Mouse (Mus musculus) stomach, embryonic 14.5 days (tissue): ENCODE results near the gene Lysmd2. TPM values are rescaled to one million over a fixed set of nuclear protein-coding genes. Genes with fewer than 3 reads are reported as not detected.
"Not testable (repeated sequence)": the region's sequence is repeated elsewhere in the genome, so short reads cannot be mapped to it uniquely, and the experiment has no call there.

ENCODE experiments used
- ATAC-seq: fragments of 200-750 bp; cut with Nextera tagmentation; 2 replicates; pipeline ENCODE4 v1.8.0; 2017; ENCODE audit warnings: low read depth, moderate TSS enrichment; ENCODE audit not compliant: insufficient number of reproducible peaks, insufficient read depth, low FRiP score
- H3K27ac ChIP-seq: fragments of 300-500 bp; sonication (generic); 2 replicates; pipeline ENCODE4 v1.5.1; 2014; ENCODE audit warnings: mild to moderate bottlenecking, low read length, moderate library complexity, mixed read lengths
- H3K27me3 ChIP-seq: fragments of 300-500 bp; sonication (generic); 2 replicates; pipeline ENCODE4 v1.6.1; 2014; ENCODE audit warnings: low read length, control low read depth, mixed read lengths; ENCODE audit not compliant: control insufficient read depth, insufficient read depth
- H3K36me3 ChIP-seq: fragments of 300-500 bp; sonication (generic); 2 replicates; pipeline ENCODE4 v1.6.1; 2014; ENCODE audit warnings: mild to moderate bottlenecking, control low read depth, low read length, moderate library complexity, mixed read lengths; ENCODE audit not compliant: control insufficient read depth, insufficient read depth
- H3K4me1 ChIP-seq: fragments of 300-500 bp; sonication (generic); 2 replicates; pipeline ENCODE4 v1.6.1; 2014; ENCODE audit warnings: low read length, control low read depth, mixed read lengths; ENCODE audit not compliant: control insufficient read depth, insufficient read depth
- H3K4me2 ChIP-seq: fragments of 300-500 bp; sonication (generic); replicated peaks from 2 replicates; pipeline ENCODE4 v1.6.1; 2014; ENCODE audit warnings: low read depth, low read length, control low read depth
- H3K4me3 ChIP-seq: fragments of 300-500 bp; sonication (generic); 2 replicates; pipeline ENCODE4 v1.5.1; 2014; ENCODE audit warnings: low read depth, low read length, control low read depth
- H3K9ac ChIP-seq: fragments of 300-500 bp; sonication (generic); replicated peaks from 2 replicates; pipeline ENCODE4 v1.6.1; 2014; ENCODE audit warnings: low read depth, mild to moderate bottlenecking, control low read depth, low read length, moderate library complexity, mixed read lengths
- H3K9me3 ChIP-seq: fragments of 300-500 bp; sonication (generic); 2 replicates; pipeline ENCODE4 v1.6.1; 2016; ENCODE audit warnings: low read depth, low read length, control low read depth; ENCODE audit not compliant: control insufficient read depth
- WGBS: fragments of 180-500 bp; shearing (Covaris S2); extraction: QIAGEN DNeasy Blood & Tissue Kit; methylation state at CpG from one replicate; pipeline ENCODE4 v1.1.7; 2014; 5-methylcytosine and 5-hydroxymethylcytosine counted together
- polyA plus RNA-seq: library from polyadenylated mRNA; unstranded; fragments of >200 nt; fragmentation: Nextera tagmentation; extraction: Ambion mirVana; gene quantifications from 2 replicates; pipeline ENCODE4 v1.2.1, GENCODE M21; 2014

Gene Lysmd2
- polyA plus RNA-seq, 1 experiment from 2014 or later = 33.8 TPM

GRCm38 (mm10) chr9:75632902-75633301, 7.4 kb downstream of the Lysmd2 start:
- no peak overlapping the region for H3K4me3 ChIP-seq
- ATAC-seq = no peak
- H3K9me3 ChIP-seq = no peaks in the 10 kb centered on the region
- no peak overlapping the region for H3K9ac ChIP-seq
- no peaks in the 10 kb centered on the region for H3K4me1 ChIP-seq
- H3K27me3 ChIP-seq = no peaks in the 10 kb centered on the region
- 42% methylated on average over 1 of the region's 1 CpGs for WGBS
- no peak overlapping the region for H3K27ac ChIP-seq
- H3K4me2 ChIP-seq = no peak overlapping the region
- H3K36me3 ChIP-seq = peaks cover 2% of the 10 kb centered on the region; the same call in 1 of the 2 replicates

GRCm38 (mm10) chr9:75633603-75634002, 8.1 kb downstream of the Lysmd2 start:
- ATAC-seq = no peak
- Histone ChIP-seq H3K9ac (no peak overlapping the region), H3K4me2 (no peak overlapping the region), H3K27ac (no peak overlapping the region), H3K36me3 (peaks cover 2% of the 10 kb centered on the region; the same call in 1 of the 2 replicates), H3K9me3 (no peaks in the 10 kb centered on the region), H3K4me1 (no peaks in the 10 kb centered on the region), H3K4me3 (no peak overlapping the region), H3K27me3 (no peaks in the 10 kb centered on the region)
- WGBS = 91% methylated on average over 8 of the region's 8 CpGs

DNA sequence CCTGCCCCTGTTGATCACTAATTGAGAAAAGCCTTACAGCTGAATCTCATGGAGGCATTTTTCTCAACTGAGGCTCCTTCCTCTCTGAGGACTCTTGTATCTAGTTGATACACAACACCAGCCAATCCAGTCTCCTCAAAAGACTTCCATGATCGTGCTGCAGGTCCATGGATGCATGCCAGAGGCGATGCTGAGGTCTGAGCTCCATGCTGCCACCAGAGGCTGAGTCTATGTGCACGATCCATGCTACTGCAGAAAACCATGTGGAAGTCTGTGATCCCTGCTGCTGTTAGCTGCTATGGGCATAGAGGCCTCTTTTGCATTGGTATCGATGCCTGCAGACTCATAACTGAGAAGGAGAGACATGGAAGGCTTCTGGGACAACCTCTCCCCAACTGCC, 8.7 kb downstream of the Lysmd2 start:
- Histone ChIP-seq H3K27me3 (no peaks in the 10 kb centered on the region), H3K4me3 (no peak overlapping the region), H3K27ac (no peak overlapping the region), H3K4me2 (no peak overlapping the region), H3K4me1 (no peaks in the 10 kb centered on the region), H3K9ac (no peak overlapping the region), H3K9me3 (no peaks in the 10 kb centered on the region), H3K36me3 (peaks cover 2% of the 10 kb centered on the region; the same call in 1 of the 2 replicates)
- ATAC-seq = no peak
- WGBS = 87% methylated on average over 4 of the region's 4 CpGs

- H3K4me1 ChIP-seq = no peaks in the 10 kb centered on the region
- WGBS = 27% methylated on average over 3 of the region's 3 CpGs
- H3K4me3 ChIP-seq = no peak overlapping the region
- no peaks in the 10 kb centered on the region for H3K9me3 ChIP-seq
- H3K27me3 ChIP-seq = no peaks in the 10 kb centered on the region
- no peaks in the 10 kb centered on the region for H3K36me3 ChIP-seq
- no peak overlapping the region for H3K27ac ChIP-seq
- H3K9ac ChIP-seq = no peak overlapping the region
- ATAC-seq = no peak
- no peak overlapping the region for H3K4me2 ChIP-seq
Observed at GRCm38 (mm10) chr9:75645405-75645804, 19.9 kb downstream of the Lysmd2 start.

DNA sequence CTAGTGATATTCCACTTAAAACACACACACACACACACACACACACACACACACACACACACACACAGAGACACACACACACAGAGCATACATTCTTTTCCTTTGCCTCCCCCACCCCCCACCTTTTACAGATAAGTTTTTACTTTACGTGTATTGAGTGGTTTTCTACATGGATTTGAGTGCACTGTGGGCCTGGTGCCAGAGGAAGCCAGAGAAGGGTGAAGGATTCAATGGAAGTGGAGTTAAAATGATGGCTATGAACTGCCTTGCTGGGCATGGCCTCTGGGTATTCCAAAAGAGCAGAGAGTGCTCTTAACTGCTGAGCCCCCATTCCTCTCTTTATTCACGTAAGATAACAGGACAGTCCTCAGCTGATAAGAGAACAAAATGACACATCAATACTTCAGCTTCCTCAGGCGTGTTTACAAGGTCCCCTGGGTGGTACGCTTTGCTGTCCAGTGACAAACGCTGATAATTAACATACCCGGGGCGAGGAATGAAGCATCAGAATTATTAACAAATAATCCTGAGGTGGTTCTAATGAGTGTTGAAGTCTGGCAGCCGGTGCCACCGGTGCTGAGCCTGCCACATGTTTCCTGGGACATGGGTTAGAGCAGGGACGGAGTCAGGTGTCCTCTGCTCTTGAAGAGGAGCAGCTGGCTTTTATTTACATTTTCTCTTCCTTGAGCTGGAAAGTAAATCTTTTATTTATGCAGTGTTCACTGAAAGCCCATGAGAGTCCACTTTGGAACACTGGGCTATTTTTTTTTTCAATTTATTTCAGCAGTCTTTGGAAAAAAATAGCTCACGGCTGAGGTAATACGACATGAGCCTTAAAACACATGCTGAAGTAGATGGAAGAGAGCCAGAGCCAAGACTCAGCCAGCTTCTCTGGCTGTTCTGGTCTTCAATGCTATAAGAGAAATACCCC, 28.7 kb downstream of the Lysmd2 start:
- H3K27me3 ChIP-seq = no peaks in the 10 kb centered on the region
- peaks cover 12% of the 10 kb centered on the region; the same call in 1 of the 2 replicates for H3K4me1 ChIP-seq
- 17% methylated on average over 12 of the region's 12 CpGs for WGBS
- H3K36me3 ChIP-seq = no peaks in the 10 kb centered on the region
- peak overlapping the region; percentile 66 for H3K27ac ChIP-seq
- peak; percentile 66; the same call in 1 of the 2 replicates for ATAC-seq
- no peak overlapping the region for H3K9ac ChIP-seq
- H3K4me2 ChIP-seq = 0 out of 2 replicates have a peak overlapping the region, but pooled peaks have one; percentile 7
- H3K4me3 ChIP-seq = no peak overlapping the region
- H3K9me3 ChIP-seq = no peaks in the 10 kb centered on the region

GRCm38 (mm10) chr9:75656456-75656855, 30.9 kb downstream of the Lysmd2 start:
- H3K27ac ChIP-seq, H3K4me2 ChIP-seq, H3K36me3 ChIP-seq, ATAC-seq, H3K9ac ChIP-seq, H3K27me3 ChIP-seq, H3K9me3 ChIP-seq, H3K4me3 ChIP-seq: not testable (repeated sequence)
- H3K4me1 ChIP-seq = peaks cover 12% of the 10 kb centered on the region; the same call in 1 of the 2 replicates
- WGBS = 75% methylated on average over 3 of the region's 3 CpGs

DNA sequence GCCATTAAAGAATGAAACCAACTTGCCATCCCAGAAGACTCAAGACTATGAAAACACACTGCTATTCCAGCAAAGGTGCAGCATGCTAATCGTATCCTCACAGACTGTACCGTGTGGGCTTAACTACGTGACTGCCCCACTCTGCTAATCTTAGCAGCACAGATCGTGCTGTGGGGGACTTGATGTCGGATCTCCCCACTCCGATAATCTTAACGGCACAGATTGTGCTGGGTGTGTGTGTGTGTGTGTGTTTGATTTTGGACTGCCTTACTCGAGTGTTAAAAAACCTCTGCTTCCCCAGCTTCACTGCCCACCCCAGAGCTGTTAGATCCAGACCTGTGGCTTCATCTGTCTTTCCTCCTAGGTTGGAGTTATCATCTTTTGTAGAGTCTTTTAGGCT, 35.4 kb downstream of the Lysmd2 start:
- no peak overlapping the region for H3K27ac ChIP-seq
- no peak overlapping the region for H3K4me3 ChIP-seq
- no peak overlapping the region for H3K4me2 ChIP-seq
- H3K27me3 ChIP-seq = no peaks in the 10 kb centered on the region
- no peak for ATAC-seq
- H3K9me3 ChIP-seq = no peaks in the 10 kb centered on the region
- no peaks in the 10 kb centered on the region for H3K4me1 ChIP-seq
- H3K36me3 ChIP-seq = no peaks in the 10 kb centered on the region
- 87% methylated on average over 8 of the region's 8 CpGs for WGBS
- H3K9ac ChIP-seq = no peak overlapping the region

DNA sequence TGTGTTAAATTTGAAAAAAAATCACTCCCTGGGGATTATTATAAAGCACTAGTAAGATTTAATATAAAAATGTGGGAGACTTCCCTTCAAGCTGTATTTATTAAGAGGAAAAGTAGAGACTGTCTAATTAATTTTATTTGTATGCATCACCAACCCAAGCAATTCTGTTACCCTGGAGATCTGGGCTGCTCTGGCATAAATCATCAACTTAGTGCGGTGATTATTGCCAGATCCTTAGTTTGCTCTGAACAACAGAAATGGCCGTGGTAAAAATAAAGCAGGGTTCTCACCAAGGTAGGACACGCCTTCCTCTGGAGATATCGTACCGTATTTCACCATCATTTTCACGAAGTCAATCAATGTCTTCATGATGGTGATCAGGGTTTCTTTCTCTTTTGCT, 39.8 kb downstream of the Lysmd2 start:
- H3K36me3 ChIP-seq = no peaks in the 10 kb centered on the region
- 81% methylated on average over 6 of the region's 6 CpGs for WGBS
- H3K27me3 ChIP-seq = no peaks in the 10 kb centered on the region
- no peak overlapping the region for H3K4me3 ChIP-seq
- H3K27ac ChIP-seq = no peak overlapping the region
- no peak overlapping the region for H3K4me2 ChIP-seq
- ATAC-seq = no peak
- no peaks in the 10 kb centered on the region for H3K9me3 ChIP-seq
- H3K9ac ChIP-seq = no peak overlapping the region
- H3K4me1 ChIP-seq = no peaks in the 10 kb centered on the region
